Mouse (Mus musculus): ENCODE results near the gene Dhrs3.

Dhrs3 gene

GRCm38 (mm10) chr4:144896321-144896720 lies 3.7 kb downstream of the Dhrs3 start:
- CTCF ChIA-PET: interaction anchor here (0.7 kb wide), 1 partner anchor 129 kb away, joined by 5 read pairs; no protein-coding TSS in a partner anchor

GRCm38 (mm10) chr4:144898036-144898649 lies 5.5 kb downstream of the Dhrs3 start:
- CTCF ChIA-PET: no interaction called here

- CTCF ChIA-PET: no interaction called here
Observed at GRCm38 (mm10) chr4:144898737-144899136, 6.1 kb downstream of the Dhrs3 start.

- CTCF ChIA-PET: no interaction called here
Observed at GRCm38 (mm10) chr4:144901561-144902111, 9.0 kb downstream of the Dhrs3 start.

- CTCF ChIA-PET: no interaction called here
Observed at GRCm38 (mm10) chr4:144903088-144903487, 10.5 kb downstream of the Dhrs3 start.

GRCm38 (mm10) chr4:144903932-144904331 lies 11.3 kb downstream of the Dhrs3 start:
- CTCF ChIA-PET: no interaction called here

GRCm38 (mm10) chr4:144905128-144905527 lies 12.5 kb downstream of the Dhrs3 start:
- CTCF ChIA-PET: interaction anchor here (0.7 kb wide), 1 partner anchor 120 kb away, joined by 5 read pairs; no protein-coding TSS in a partner anchor

- CTCF ChIA-PET: no interaction called here
Observed at GRCm38 (mm10) chr4:144906001-144906889, 13.6 kb downstream of the Dhrs3 start.

GRCm38 (mm10) chr4:144906978-144907703 lies 14.5 kb downstream of the Dhrs3 start:
- CTCF ChIA-PET: no interaction called here

GRCm38 (mm10) chr4:144908825-144909224 lies 16.2 kb downstream of the Dhrs3 start:
- CTCF ChIA-PET: interaction anchor here (0.6 kb wide), 1 partner anchor 71 kb away, joined by 3 read pairs; no protein-coding TSS in a partner anchor

- CTCF ChIA-PET: no interaction called here
Observed at GRCm38 (mm10) chr4:144910281-144910680, 17.7 kb downstream of the Dhrs3 start.

GRCm38 (mm10) chr4:144913298-144914152 lies 20.9 kb downstream of the Dhrs3 start:
- CTCF ChIA-PET: no interaction called here

- CTCF ChIA-PET: no interaction called here
Observed at GRCm38 (mm10) chr4:144916520-144916919, 23.9 kb downstream of the Dhrs3 start.

- CTCF ChIA-PET: no interaction called here
Observed at GRCm38 (mm10) chr4:144917101-144917500, 24.5 kb downstream of the Dhrs3 start.

GRCm38 (mm10) chr4:144918501-144918900 lies 25.9 kb downstream of the Dhrs3 start:
- CTCF ChIA-PET: no interaction called here

- CTCF ChIA-PET: no interaction called here
Observed at GRCm38 (mm10) chr4:144928693-144929436, 36.2 kb downstream of the Dhrs3 start.

- CTCF ChIA-PET: no interaction called here
Observed at GRCm38 (mm10) chr4:144929811-144930221, 37.2 kb downstream of the Dhrs3 start.

- CTCF ChIA-PET: no interaction called here
Observed at GRCm38 (mm10) chr4:144930366-144930765, 37.7 kb downstream of the Dhrs3 start.

GRCm38 (mm10) chr4:144931167-144931566 lies 38.5 kb downstream of the Dhrs3 start:
- CTCF ChIA-PET: no interaction called here

- CTCF ChIA-PET: no interaction called here
Observed at GRCm38 (mm10) chr4:144934501-144934900, 41.9 kb downstream of the Dhrs3 start.
